Mouse (Mus musculus) erythroid progenitor cell, adult 5-6 weeks (primary cell): ENCODE data around the gene Cep19. TPM values are rescaled to one million over a fixed set of nuclear protein-coding genes. Genes with fewer than 3 reads are reported as not detected.
"Not testable (repeated sequence)": the region's sequence is repeated elsewhere in the genome, so short reads cannot be mapped to it uniquely, and the experiment has no call there.

Experiments used
- ATAC-seq: replicated peaks from 2 replicates; pipeline ENCODE4 v1.8.0; 2016; ENCODE audit warnings: moderate number of reproducible peaks, mild to moderate bottlenecking, moderate TSS enrichment, inconsistent platforms; ENCODE audit not compliant: poor library complexity, low FRiP score, severe bottlenecking
- total RNA-seq, 2 experiments: library from RNA; stranded (forward) in 1 of 2; stranded (reverse) in 1 of 2; fragments of 150-400 nt in 1 of 2; fragments of 186-747, 209-891 nt in 1 of 2; gene quantifications; 2 replicates each; pipeline versions ENCODE4 v1.2.3 to v1.2.4; 2015 to 2017; ENCODE audit warnings: low replicate concordance in 2 of 2

Cep19 gene
- 8.8 and 10.5 TPM in 2 replicates for total RNA-seq (2015; ENCODE audit: low replicate concordance)
- total RNA-seq (2017; ENCODE audit: low replicate concordance), result 2.8 and 7.4 TPM in 2 replicates

GRCm38 (mm10) chr16:32099638-32100150 lies at the start of gene Cep19, which contains the start of gene Pigx:
Gene Cep19 (plus strand): TSS chr16:32099800.
Gene Pigx (minus strand): TSS chr16:32099740.
- peak; percentile 99 for ATAC-seq

DNA sequence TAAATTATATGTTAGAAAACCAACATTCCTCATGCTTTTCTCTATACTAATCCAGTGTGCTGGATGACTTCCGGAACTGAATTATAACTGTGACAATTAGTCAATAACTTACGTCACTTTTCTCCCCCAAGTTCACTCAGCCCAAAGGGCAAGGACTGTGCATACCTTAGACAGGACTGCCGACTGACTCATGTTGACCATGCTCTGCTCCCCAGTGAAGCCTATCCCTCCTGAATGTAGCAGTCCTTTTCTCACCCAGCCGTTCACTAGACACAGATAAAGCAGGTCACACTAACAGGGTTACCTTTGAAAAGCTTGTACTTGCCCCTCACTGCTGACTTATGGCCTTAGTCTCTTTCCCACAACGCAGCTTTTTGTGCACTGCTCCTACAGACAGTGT lies 40.8 kb upstream of the Cep19 start:
- ATAC-seq, result no peak

GRCm38 (mm10) chr16:32059840-32060523 lies 39.6 kb upstream of the Cep19 start:
- no peak; the same call in 1 of the 2 replicates for ATAC-seq

DNA sequence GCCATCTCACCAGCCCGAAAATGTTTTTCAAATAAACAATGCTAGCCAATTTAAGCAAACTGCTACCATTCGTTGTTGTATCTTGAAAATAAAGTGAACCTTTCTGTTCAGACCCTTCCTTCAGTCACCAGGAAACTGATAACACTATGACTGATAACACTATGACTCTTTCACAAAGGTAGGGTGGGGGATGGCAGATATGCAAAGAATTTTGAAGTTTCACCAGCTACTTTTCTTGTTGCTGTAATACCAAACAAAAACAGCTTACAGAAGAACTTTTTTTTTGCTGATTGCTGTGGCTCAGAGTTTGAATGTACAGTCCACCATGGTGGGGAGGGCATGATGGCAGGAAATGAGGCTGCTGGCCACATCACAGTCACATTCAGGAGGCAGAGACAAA lies 37.4 kb upstream of the Cep19 start:
- no peak for ATAC-seq

GRCm38 (mm10) chr16:32063900-32064299 lies 35.7 kb upstream of the Cep19 start:
- no peak for ATAC-seq

DNA sequence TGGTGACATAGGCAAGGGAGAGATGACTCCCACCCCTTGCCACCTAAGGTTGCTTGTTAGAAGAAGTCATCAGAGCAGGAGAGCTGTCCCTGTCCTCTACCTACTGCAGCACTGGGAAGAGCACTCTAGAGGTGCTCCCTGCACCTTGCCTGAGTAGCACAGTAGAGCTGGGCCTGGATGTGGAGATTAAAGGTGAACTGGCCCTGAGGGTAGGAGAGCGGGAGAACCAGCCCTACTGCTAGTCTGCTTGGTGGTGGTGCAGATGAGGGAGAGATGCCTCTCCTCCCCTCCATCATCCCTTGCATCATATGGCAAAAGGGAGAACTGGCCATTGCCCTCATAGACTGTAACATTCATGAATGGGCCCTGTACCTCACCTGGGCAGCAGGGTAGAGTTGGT lies 32.7 kb upstream of the Cep19 start:
- ATAC-seq, result 0 out of 2 replicates have a peak, but pooled peaks have one; percentile 52

DNA sequence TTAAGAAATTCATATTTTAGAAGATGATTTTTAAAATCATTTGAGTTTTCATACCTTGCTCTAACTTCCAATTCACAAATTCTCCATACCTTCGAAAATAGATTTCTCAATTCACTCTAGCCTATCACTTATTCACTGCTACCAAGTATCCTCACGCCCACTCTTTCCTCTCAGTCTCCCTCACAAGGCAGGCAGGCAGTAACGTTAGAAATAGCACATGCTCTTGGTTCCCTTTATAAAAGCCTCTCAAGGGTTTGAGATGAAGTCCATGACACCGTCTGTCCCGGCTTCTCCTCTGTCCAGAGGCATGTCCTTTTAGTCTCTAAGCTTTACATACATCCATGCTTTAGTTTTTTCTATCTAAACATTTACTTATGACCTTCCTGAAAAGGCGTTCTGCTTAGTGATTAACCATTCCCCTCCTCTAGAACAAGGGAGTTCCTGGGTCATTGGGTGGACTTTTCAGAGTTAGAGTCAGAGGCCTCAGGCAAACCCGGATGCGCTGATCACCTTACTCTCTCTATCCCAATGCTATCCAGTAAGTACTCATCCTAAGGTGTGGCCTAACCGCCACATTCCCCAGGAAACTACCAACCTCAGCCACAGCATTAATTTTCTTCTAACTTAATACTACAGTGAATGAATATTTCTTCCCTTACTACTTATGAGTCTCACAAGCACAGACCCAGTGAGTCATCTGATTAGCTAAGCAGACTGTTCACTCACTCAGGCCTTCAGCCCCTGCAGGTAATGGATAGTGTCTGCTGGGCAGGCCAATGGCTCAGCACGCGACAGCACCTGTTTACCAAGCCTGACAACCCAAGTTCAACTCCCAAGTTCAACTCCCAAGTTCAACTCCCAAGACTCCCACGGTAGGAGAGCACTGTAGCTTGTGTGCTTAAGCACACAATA lies 31.0 kb upstream of the Cep19 start:
- ATAC-seq, result no peak

- ATAC-seq, result not testable (repeated sequence)
Observed at GRCm38 (mm10) chr16:32070070-32070469, 29.5 kb upstream of the Cep19 start.

- ATAC-seq, result no peak
Observed at GRCm38 (mm10) chr16:32075762-32076161, 23.8 kb upstream of the Cep19 start.

GRCm38 (mm10) chr16:32076406-32076805 lies 23.2 kb upstream of the Cep19 start:
- no peak for ATAC-seq

- ATAC-seq, result no peak
Observed at GRCm38 (mm10) chr16:32077648-32078407, 21.8 kb upstream of the Cep19 start.

DNA sequence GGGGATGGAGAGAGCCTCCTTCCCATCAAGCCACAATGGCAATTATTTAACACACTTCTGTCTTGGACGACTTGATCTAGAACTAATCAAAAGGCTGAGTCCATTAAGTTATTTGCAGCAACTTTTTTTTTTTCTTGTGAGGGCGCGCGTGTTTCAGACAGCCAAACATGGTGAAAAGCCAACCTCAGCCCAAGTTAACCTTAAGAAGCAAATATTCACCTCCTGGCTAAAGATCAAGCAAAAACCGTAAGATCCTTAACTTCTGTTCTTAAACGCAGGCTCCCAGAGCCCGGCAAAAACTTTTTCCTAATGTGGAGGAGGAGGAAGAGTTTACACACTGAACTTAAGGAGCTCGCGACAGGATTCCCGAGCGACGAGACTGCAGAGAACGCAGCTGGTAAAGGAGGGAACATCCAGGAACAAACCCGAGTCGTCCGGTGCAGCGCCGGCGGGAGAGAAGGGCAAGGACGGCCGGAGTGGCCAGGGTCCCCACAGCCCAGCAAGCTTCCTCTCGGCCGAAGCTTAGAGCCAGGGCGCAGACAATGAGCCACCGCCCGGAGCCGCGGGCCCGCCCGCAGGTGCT lies 21.1 kb upstream of the Cep19 start:
- peak; percentile 5; the same call in 1 of the 2 replicates for ATAC-seq

DNA sequence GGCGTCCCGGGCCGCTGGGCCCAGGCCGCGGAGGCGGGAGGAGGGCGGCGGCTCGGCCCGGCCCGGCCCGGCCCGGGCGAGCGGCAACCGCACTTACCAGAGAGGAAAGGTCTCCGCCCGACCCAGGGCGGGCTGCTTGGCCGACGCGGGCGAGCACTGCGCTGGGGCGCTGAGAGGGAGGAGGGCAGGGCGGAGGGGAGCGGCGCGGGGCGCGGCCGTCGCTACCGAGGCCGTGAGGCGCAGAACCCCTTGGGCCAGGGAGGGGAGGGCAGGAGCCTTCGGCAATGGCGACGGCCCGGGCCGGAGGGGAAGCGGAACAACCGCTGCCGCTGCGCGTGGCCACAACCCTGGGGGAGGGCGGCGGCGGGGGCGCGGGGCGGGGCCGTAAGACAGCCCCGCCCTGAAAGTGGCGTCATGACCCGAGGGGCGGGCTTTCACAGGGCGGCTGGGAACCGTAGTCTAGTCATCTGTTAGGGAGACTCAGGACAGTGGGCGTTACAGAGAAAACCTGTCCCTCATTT lies 20.5 kb upstream of the Cep19 start, which contains the start of gene Pak2:
Gene Pak2, minus strand, starts transcription at position 352 of the 521 bp plus-strand sequence.
- ATAC-seq, result peak; percentile 93

DNA sequence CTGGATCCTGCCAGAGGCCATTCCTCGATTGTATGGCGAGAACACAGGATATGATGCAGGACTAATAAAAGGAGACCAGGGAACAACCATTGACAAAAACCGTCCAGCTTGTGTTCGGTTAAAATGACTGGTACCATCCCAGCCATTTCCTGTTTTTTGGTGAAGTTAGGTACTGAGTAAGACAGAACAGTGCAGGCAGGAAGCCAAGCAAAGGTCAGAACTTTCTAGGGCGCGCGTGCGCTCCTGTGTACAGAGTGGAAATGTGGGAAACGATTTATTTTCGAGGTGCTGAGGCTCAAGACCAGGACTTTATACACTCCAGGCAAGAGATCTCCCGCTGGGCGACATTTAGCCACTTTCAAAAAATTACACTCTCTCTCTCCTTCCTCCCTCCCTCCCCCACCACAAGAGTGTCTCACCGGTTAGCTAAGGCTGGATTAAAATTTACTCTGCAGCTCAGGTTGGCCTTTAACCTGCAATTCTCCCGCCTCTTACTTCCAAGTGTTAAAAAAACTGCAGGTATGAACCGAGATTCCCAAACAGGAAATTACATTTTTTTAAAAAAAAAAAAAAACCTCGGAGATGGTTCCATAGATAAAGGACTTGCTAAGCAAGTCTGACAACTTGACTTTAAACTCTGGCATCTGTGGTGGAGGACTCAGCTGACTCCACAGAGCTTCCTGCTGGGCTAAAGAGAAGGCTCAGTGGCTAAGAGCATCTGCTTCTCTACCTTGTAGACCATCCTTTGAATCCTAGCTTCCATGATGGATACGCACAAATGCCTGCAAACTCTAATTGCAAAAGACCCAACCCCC lies 11.8 kb upstream of the Cep19 start:
- ATAC-seq, result no peak

GRCm38 (mm10) chr16:32091466-32091865 lies 8.1 kb upstream of the Cep19 start:
- no peak for ATAC-seq

DNA sequence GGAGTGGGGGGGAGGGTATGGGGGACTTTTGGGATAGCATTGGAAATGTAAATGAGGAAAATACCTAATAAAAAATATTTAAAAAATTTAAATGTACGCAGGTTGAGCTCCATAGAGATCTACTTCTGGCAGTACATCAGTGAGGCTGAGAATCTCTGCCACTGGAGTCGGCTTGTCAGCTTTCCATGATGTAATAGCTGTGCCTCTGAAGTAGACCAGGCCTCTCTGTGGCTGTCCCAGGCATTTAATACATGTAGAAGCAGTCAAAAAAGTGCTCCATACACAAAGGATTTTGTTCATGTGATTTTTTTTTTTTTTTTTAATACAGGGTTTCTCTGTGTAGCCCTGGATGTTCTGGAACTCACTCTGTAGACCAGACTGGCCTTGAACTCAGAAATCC lies 1.8 kb upstream of the Cep19 start:
- not testable (repeated sequence) for ATAC-seq

- peak; percentile 55 for ATAC-seq
Observed at GRCm38 (mm10) chr16:32098897-32099637, 533 bp upstream of the Cep19 start.

GRCm38 (mm10) chr16:32102295-32102694 lies 2.7 kb downstream of the Cep19 start:
- no peak for ATAC-seq
